Mouse (Mus musculus): ENCODE data around the gene Rpl28. TPM values are rescaled to one million over a fixed set of nuclear protein-coding genes. Genes with fewer than 3 reads are reported as not detected.

Rpl28 gene
- total and polyA plus RNA-seq, 3 experiments: 269 to 2,603 (median 526) TPM

- dilution Hi-C loops (cut with MboI; ENCODE audit: extremely low pct_ligation_motif_present, extremely low pct_unique_long_range_greater_than_20kb, low sequenced_read_pairs) (no loop called here), in situ Hi-C loops (cut with MboI; ENCODE audit: low pct_ligation_motif_present, low pct_unique_long_range_greater_than_20kb, low sequenced_read_pairs) (loop anchor here (5.0 kb wide), 1 partner anchor 34 kb away; the partner anchor contains the start of genes Il11 and Tmem190)
- Histone ChIP-seq H3K27ac (ENCODE audit: insufficient read depth, low read depth) (no peak overlapping the region), H3K36me3 (replicated peaks in 1 of 2; ENCODE audit: control insufficient read depth in 1 of 2, insufficient read depth in 1 of 2, low read length in 1 of 2) (peaks cover 22 to 74% of the 10 kb centered on the region in 2 experiments), H3K4me3 (replicated peaks in 1 of 3; ENCODE audit: low read depth in 2 of 3, low read length in 2 of 3, poor library complexity in 1 of 3) (no peak overlapping the region), H3K9me3 (replicated peaks; ENCODE audit: low read length) (no peaks in the 10 kb centered on the region), H3K27me3 (replicated peaks) (no peaks in the 10 kb centered on the region), H3K9ac (ENCODE audit: insufficient read depth, low read depth) (no peak overlapping the region), H3K79me2 (replicated peaks; ENCODE audit: control insufficient read depth, extremely low read depth, insufficient read depth, poor library complexity, severe bottlenecking) (no peaks in the 10 kb centered on the region), H3K4me2 (ENCODE audit: insufficient read depth, low read depth, poor library complexity, severe bottlenecking) (no peak overlapping the region), H3K4me1 (ENCODE audit: control insufficient read depth in 1 of 2, insufficient read depth in 2 of 2) (0 out of 4 replicates have a peak, but pooled peaks cover 0 to 4% of the 10 kb centered on the region in 2 experiments)
- TF ChIP-seq RCOR1 (conservative IDR thresholded peaks at IDR 0.05; ENCODE audit: low read depth, low read length) (no peak), NRF1 (IDR thresholded peaks at IDR 0.05; ENCODE audit: low read depth, low read length) (no peak), JUN (IDR thresholded peaks at IDR 0.05; ENCODE audit: insufficient read depth, low read depth, low read length) (no peak), POLR2A (IDR thresholded peaks at IDR 0.05; ENCODE audit: low read depth, low read length) (no peak), TBP (conservative IDR thresholded peaks at IDR 0.05; ENCODE audit: low read depth, low read length) (no peak), CHD1 (IDR thresholded peaks at IDR 0.05; ENCODE audit: low read depth, low read length) (no peak), ELF1 (IDR thresholded peaks at IDR 0.05; ENCODE audit: low read depth, low read length) (no peak), USF1 (IDR thresholded peaks at IDR 0.05; ENCODE audit: low read depth, low read length) (no peak), MAFK (IDR thresholded peaks at IDR 0.05; ENCODE audit: insufficient replicate concordance, low read length) (no peak), UBTF (IDR thresholded peaks at IDR 0.05; ENCODE audit: low read depth, low read length) (no peak), ZNF384 (IDR thresholded peaks at IDR 0.05; ENCODE audit: low read depth, low read length) (no peak), CHD2 (IDR thresholded peaks at IDR 0.05; ENCODE audit: low read length) (no peak), PAX5 (IDR thresholded peaks at IDR 0.05; ENCODE audit: low read length) (no peak), USF2 (conservative IDR thresholded peaks at IDR 0.05; ENCODE audit: low read depth, low read length) (no peak), MAX (IDR thresholded peaks at IDR 0.05; ENCODE audit: low read length) (no peak), JUND (conservative IDR thresholded peaks at IDR 0.05; ENCODE audit: low read depth, low read length) (no peak), ETS1 (conservative IDR thresholded peaks at IDR 0.05; ENCODE audit: low read depth, low read length) (no peak), GABPA (IDR thresholded peaks at IDR 0.05; ENCODE audit: insufficient replicate concordance, low read depth, low read length) (no peak), MYC (IDR thresholded peaks at IDR 0.05; ENCODE audit: low read depth, low read length) (no peak)
- no peak for DNase-seq (ENCODE audit: extremely low read depth)
These were observed 44.4 kb upstream of the Rpl28 start for GRCm38 (mm10) chr7:4748321-4748720.

DNA sequence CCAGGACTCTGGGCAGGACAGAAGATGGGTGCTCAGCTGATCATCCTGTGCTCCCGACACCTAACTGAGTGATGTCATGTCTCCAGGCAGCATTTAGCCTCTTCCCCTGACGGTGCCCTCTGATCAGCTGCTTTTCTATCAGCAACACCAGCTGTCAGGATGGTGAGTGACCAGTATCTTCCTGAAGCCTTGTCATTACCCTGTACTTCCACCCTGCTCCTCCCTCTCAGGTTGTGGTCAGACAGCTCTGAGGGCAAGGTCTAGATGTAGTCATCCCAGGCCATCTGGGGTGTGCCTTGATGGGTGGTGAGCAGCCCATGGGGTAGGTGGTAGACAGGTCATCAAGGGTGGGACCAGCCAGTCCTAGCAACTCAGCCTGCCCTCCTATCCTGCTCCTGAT lies 43.5 kb upstream of the Rpl28 start:
- TF ChIP-seq ELF1 (IDR thresholded peaks at IDR 0.05; ENCODE audit: low read depth, low read length) (no peak), ZMIZ1 (IDR thresholded peaks at IDR 0.05; ENCODE audit: low read depth, low read length) (no peak), E2F4 (IDR thresholded peaks at IDR 0.05; ENCODE audit: insufficient replicate concordance, low read depth, low read length) (no peak), NRF1 (IDR thresholded peaks at IDR 0.05; ENCODE audit: low read depth, low read length) (no peak), MXI1 (IDR thresholded peaks at IDR 0.05; ENCODE audit: low read depth, low read length) (no peak), POLR2AphosphoS2 (IDR thresholded peaks at IDR 0.05; ENCODE audit: low read depth, low read length) (no peak), GABPA (IDR thresholded peaks at IDR 0.05; ENCODE audit: insufficient replicate concordance, low read depth, low read length) (no peak), USF1 (IDR thresholded peaks at IDR 0.05; ENCODE audit: low read depth, low read length) (no peak), ZNF384 (IDR thresholded peaks at IDR 0.05; ENCODE audit: low read depth, low read length) (no peak), MEF2A (IDR thresholded peaks at IDR 0.05; ENCODE audit: borderline replicate concordance, low read depth, low read length) (no peak), RAD21 (IDR thresholded peaks at IDR 0.05; ENCODE audit: low read depth, low read length) (no peak), TCF12 (IDR thresholded peaks at IDR 0.05; ENCODE audit: low read depth, low read length) (no peak), JUND (conservative IDR thresholded peaks at IDR 0.05; ENCODE audit: low read depth, low read length) (no peak), USF2 (conservative IDR thresholded peaks at IDR 0.05; ENCODE audit: low read depth, low read length) (no peak), ZC3H11A (IDR thresholded peaks at IDR 0.05; ENCODE audit: low read depth, low read length) (no peak), MAZ (IDR thresholded peaks at IDR 0.05; ENCODE audit: low read depth, low read length) (no peak), SIN3A (IDR thresholded peaks at IDR 0.05; ENCODE audit: low read length) (no peak), PAX5 (IDR thresholded peaks at IDR 0.05; ENCODE audit: low read length) (no peak), CTCF (conservative IDR thresholded peaks at IDR 0.05 in 1 of 2, IDR thresholded peaks at IDR 0.05 in 1 of 2; ENCODE audit: low read depth in 2 of 2, low read length in 2 of 2) (no peak), CHD1 (IDR thresholded peaks at IDR 0.05; ENCODE audit: low read depth, low read length) (no peak)
- Histone ChIP-seq H3K9ac (ENCODE audit: insufficient read depth, low read depth) (no peak overlapping the region), H3K4me3 (replicated peaks in 1 of 3; ENCODE audit: low read depth in 2 of 3, low read length in 2 of 3, poor library complexity in 1 of 3) (no peak overlapping the region), H3K79me2 (replicated peaks; ENCODE audit: control insufficient read depth, extremely low read depth, insufficient read depth, poor library complexity, severe bottlenecking) (no peaks in the 10 kb centered on the region), H3K4me1 (ENCODE audit: control insufficient read depth in 1 of 2, insufficient read depth in 2 of 2) (0 out of 4 replicates have a peak, but pooled peaks cover 0 to 4% of the 10 kb centered on the region in 2 experiments), H3K4me2 (ENCODE audit: insufficient read depth, low read depth, poor library complexity, severe bottlenecking) (no peak overlapping the region), H3K36me3 (replicated peaks in 1 of 2; ENCODE audit: control insufficient read depth in 1 of 2, insufficient read depth in 1 of 2, low read length in 1 of 2) (peaks cover 20 to 66% of the 10 kb centered on the region in 2 experiments), H3K9me3 (replicated peaks; ENCODE audit: low read length) (no peaks in the 10 kb centered on the region), H3K27ac (ENCODE audit: insufficient read depth, low read depth) (no peak overlapping the region), H3K27me3 (replicated peaks) (no peaks in the 10 kb centered on the region)
- no peak for DNase-seq (ENCODE audit: extremely low read depth)
- dilution Hi-C loops (cut with MboI; ENCODE audit: extremely low pct_ligation_motif_present, extremely low pct_unique_long_range_greater_than_20kb, low sequenced_read_pairs) (no loop called here), in situ Hi-C loops (cut with MboI; ENCODE audit: low pct_ligation_motif_present, low pct_unique_long_range_greater_than_20kb, low sequenced_read_pairs) (loop anchor here (5.0 kb wide), 1 partner anchor 33 kb away; the partner anchor contains the start of genes Il11 and Tmem190)

Data from CH12.LX (cell line).